In genomic region chr9:103563864-103564610, GRCm38 (mm10) we compare ENCODE assay signal across 9 mouse cellular contexts.
DNase-seq lines count a peak whose midpoint lies in the region; ATAC-seq and TF ChIP-seq lines count a peak whose summit lies in the region.
"Had no signal": no experiment of that assay in that cellular context is flagged by ENCODE, and none has a peak within 500 bp of the region (broad histone marks: within the 10 kb centered on the region; RNA-seq: fewer than 3 reads in every experiment).

No protein-coding gene starts in this region.

- H3K4me3 ChIP-seq in gastrocnemius, adult 2 months: no peak overlapping the region
- H3K4me3 ChIP-seq in forebrain, embryonic 13.5 days: no peak overlapping the region
- H3K4me3 ChIP-seq in kidney, embryonic 15.5 days (replicated peaks): no peak overlapping the region
- H3K4me3 ChIP-seq in midbrain, embryonic 11.5 days (ENCODE audit: low read depth, low read length): no peak overlapping the region

- peak; percentile 61 for TF ChIP-seq CTCF in gastrocnemius, adult 2 months (IDR thresholded peaks at IDR 0.05)

- ATAC-seq in forebrain, embryonic 13.5 days: peak; percentile 40
- peak; percentile 63; the same call in 1 of the 2 replicates for ATAC-seq in kidney, embryonic 15.5 days (replicated peaks; ENCODE audit: low FRiP score)
- peak; percentile 85 for ATAC-seq in midbrain, embryonic 11.5 days (ENCODE audit: low FRiP score)

- DNase-seq in gastrocnemius, adult 2 months: peak; percentile 21
- no peak for DNase-seq in gastrocnemius, postnatal 36 days
- DNase-seq in urinary bladder, postnatal 14 days (ENCODE audit: low spot score): peak; percentile 62
- no peak for DNase-seq in urinary bladder, adult 2 months (ENCODE audit: low spot score)
- DNase-seq in midbrain, embryonic 11.5 days (ENCODE audit: low spot score, missing footprints): peak; percentile 93
- DNase-seq in spleen, adult 12 weeks (ENCODE audit: low spot score): no peak

- H3K9ac ChIP-seq in forebrain, embryonic 13.5 days: no peak overlapping the region
- no peak overlapping the region for H3K9ac ChIP-seq in kidney, embryonic 15.5 days
- H3K9ac ChIP-seq in midbrain, embryonic 11.5 days (ENCODE audit: low read length): no peak overlapping the region

- peaks cover 45% of the 10 kb centered on the region for H3K4me1 ChIP-seq in forebrain, embryonic 13.5 days
- 0 out of 2 replicates have a peak, but pooled peaks cover 6% of the 10 kb centered on the region for H3K4me1 ChIP-seq in kidney, embryonic 15.5 days
- peaks cover 7% of the 10 kb centered on the region for H3K4me1 ChIP-seq in midbrain, embryonic 11.5 days (ENCODE audit: control insufficient read depth, insufficient read depth, low read length)

- no peaks in the 10 kb centered on the region for H3K27me3 ChIP-seq in forebrain, embryonic 13.5 days
- no peaks in the 10 kb centered on the region for H3K27me3 ChIP-seq in kidney, embryonic 15.5 days
- H3K27me3 ChIP-seq in midbrain, embryonic 11.5 days (ENCODE audit: control insufficient read depth, insufficient read depth, low read length): no peaks in the 10 kb centered on the region

- no peak overlapping the region for H3K4me2 ChIP-seq in forebrain, embryonic 13.5 days
- no peak overlapping the region for H3K4me2 ChIP-seq in kidney, embryonic 15.5 days
- H3K4me2 ChIP-seq in midbrain, embryonic 11.5 days: no peak overlapping the region

- no peaks in the 10 kb centered on the region for H3K36me3 ChIP-seq in forebrain, embryonic 13.5 days (ENCODE audit: poor library complexity, severe bottlenecking)
- H3K36me3 ChIP-seq in kidney, embryonic 15.5 days: no peaks in the 10 kb centered on the region
- H3K36me3 ChIP-seq in midbrain, embryonic 11.5 days (ENCODE audit: control insufficient read depth, insufficient read depth, low read length): no peaks in the 10 kb centered on the region

- 30% methylated on average over 10 of the region's 10 CpGs for WGBS in forebrain, embryonic 13.5 days
- WGBS in kidney, embryonic 15.5 days: 26% methylated on average over 10 of the region's 10 CpGs
- 43% methylated on average over 10 of the region's 10 CpGs for WGBS in midbrain, embryonic 11.5 days

- H3K9me3 ChIP-seq in forebrain, embryonic 13.5 days (replicated peaks): no peaks in the 10 kb centered on the region
- H3K9me3 ChIP-seq in kidney, embryonic 15.5 days (replicated peaks): no peaks in the 10 kb centered on the region
- H3K9me3 ChIP-seq in midbrain, embryonic 11.5 days (ENCODE audit: control insufficient read depth, low read length): no peaks in the 10 kb centered on the region; the same call in 1 of the 2 replicates

- no peak overlapping the region for H3K27ac ChIP-seq in gastrocnemius, adult 2 months
- no peak overlapping the region for H3K27ac ChIP-seq in forebrain, embryonic 13.5 days
- no peak overlapping the region for H3K27ac ChIP-seq in kidney, embryonic 15.5 days
- H3K27ac ChIP-seq in midbrain, embryonic 11.5 days (ENCODE audit: low read depth, low read length): no peak overlapping the region
- H3K27ac ChIP-seq: macrophage had no signal

- intact Hi-C loops in gastrocnemius, adult 2 months (cut with DNase I): no loop called here
- intact Hi-C loops in gastrocnemius, postnatal 36 days (cut with DNase I): no loop called here

Comparison
In these comparisons a context has a peak if more than half of its experiments do, and no peak if none do; other contexts are left out.
1. DNase-seq: peak in gastrocnemius, adult 2 months (single experiment), urinary bladder, postnatal 14 days (single experiment) and midbrain, embryonic 11.5 days (single experiment); none in gastrocnemius, postnatal 36 days (0 of 2), urinary bladder, adult 2 months (single experiment) and spleen, adult 12 weeks (single experiment).
2. Peak in every context shown above with its lines, with median percentiles within 50 percentile points of each other: ATAC-seq.